Mouse (Mus musculus): Measurements from ENCODE around the gene Hacd4.
"Not testable (repeated sequence)": the region's sequence is repeated elsewhere in the genome, so short reads cannot be mapped to it uniquely, and the experiment has no call there.

Gene Hacd4

DNA sequence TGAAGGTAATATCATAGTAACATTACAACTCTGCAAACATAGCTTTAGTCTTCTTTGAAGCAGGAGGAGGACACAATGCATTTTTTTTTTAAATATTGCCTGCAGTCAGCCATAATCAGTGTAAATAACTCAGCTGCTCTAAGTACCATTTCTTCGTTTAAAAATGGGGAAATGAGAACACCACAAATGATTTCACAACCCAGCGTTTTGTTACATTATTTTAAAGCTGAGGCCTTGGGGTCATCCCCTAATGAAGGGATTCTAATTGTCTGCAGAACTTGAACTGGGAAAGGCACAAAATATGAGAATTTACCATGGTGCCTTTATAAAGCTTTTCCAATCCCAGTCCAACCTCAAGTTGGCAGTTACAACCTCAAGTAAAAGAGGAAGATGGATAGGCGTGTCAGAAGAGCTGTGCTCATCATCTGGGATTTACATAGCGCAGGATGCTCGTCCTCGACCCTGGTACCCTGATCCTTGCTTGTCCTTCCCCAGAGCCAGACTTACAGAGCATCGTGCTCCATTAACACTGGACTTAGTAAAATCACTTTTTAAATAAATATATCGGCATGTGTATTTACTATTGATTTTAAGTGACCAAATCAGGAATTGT lies 6.2 kb downstream of the Hacd4 start:
- no peak for DNase-seq (ENCODE audit: low spot score)

DNA sequence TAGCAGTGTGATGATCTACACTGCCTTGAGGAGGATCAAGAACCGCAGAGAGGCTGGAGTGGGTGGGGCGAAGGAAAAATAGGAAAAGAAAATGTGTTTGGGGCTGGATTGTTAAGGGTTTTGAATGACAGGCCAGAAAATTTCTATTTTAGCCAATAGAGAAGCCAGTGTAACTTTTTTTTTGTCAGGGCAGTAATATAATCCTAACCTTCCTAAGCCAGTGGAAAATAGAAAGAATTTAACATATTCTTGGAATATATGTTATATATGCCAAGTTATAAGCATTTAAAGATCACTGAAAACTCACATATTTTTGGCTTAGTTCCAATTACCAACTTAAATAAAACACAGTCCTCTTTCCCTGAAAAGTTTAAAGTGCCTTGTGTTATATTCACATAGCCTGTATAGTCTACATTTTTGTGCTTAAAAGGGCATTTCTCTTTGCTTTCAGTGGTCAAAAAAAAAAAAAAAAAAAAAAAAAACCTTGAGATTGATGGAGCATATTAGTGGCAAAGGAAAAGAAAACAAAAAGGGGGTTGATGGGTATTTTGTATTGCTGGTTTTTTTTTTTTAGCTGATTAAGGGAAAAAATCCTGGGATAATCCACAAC lies 11.0 kb downstream of the Hacd4 start:
- no peak for DNase-seq (ENCODE audit: low spot score)

DNA sequence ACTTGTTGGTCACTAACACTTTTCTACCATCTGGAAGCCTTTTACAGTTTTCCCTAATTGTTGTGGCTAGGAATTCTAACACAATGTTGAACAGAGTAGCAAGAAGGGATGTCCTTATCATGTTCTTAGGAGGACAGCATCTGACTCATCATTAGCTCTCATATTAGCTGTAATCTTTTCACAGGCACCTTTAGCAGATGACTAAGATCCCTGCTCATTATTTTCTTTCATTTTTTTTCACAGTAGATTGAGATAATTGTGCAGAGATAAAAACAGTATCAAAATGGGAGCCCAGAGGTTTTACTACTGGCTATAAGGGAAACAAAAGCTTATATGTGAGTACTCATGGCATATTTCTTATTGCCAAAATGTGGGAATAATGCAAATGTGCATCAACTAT lies 14.2 kb downstream of the Hacd4 start:
- DNase-seq (ENCODE audit: low spot score), result no peak

DNA sequence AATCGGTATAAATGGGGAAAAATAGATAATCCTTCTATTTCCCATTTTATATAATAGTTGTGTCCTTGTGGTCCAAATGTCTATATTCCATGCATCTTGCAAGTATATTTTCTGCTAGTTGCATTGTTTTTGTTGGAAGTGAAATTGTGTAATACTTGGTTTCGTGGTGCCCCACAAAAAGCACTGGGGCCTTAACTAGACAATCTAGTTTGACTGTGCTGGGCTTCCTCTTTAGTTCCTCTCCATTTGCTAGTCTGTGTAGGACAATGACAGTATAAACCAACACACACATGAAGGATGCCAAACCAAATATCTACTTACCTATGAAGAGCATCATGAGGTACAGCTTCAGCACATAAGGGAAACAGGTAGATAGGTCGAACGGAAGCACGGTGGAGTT lies 19.4 kb downstream of the Hacd4 start:
- no peak for DNase-seq (ENCODE audit: low spot score)

DNA sequence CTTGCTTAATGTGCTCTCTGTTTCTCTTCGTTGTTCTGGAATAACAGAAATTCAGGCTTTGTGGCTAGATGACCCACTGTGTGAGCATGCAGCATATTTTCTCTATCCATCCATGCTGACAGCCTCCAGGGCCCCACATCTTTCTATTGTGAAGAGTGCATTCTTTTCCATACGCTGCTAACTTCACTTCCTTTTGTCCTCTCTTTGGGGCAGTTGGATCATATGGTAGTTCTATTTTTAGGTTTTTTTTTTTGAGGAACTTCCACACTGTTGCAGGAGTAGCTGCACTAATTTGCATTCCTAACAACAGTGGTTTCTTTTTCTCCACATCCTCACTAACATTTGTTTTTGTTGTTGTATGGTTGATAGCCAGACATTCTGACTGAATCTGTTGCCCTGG lies 23.7 kb downstream of the Hacd4 start:
- no peak for DNase-seq (ENCODE audit: low spot score)

DNA sequence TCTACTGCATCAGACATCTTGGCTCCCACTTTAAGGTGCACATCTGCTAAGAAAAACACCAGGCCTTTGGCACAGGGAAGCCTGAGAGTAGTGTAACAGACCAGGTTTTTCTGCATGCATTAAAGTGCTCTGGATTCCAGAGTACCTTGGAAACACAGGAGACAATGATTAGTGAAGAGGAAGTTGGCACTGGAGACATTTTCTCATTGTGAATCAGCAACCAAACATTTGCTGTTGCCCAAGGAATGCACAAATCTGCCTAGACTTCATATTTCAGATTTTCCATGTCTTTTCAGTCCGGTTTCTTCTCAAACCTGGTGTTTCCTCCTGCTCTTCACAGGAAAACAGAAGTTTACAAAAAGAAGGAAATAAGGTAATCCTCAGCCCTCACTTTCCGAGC lies 26.4 kb downstream of the Hacd4 start:
- no peak for DNase-seq (ENCODE audit: low spot score)

DNA sequence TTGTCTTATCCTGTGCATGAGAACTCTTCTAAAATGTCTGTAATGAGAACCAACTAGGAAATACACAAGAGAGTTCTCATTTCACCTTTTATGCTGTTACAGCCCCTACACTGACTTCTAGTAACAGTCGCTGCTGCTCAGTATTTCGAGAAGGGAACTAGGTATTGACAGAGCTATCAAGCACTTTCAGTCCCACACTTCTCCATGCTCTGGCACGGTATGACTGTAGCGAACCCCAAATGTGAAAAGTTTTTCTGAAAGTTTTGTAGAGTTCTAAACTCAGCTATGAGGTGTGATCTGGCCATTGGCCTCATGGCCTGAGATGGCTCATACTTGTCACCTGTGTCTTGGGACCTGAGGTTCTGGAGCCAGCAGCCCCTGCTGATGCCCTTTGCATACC lies 29.4 kb downstream of the Hacd4 start:
- DNase-seq (ENCODE audit: low spot score), result no peak

DNA sequence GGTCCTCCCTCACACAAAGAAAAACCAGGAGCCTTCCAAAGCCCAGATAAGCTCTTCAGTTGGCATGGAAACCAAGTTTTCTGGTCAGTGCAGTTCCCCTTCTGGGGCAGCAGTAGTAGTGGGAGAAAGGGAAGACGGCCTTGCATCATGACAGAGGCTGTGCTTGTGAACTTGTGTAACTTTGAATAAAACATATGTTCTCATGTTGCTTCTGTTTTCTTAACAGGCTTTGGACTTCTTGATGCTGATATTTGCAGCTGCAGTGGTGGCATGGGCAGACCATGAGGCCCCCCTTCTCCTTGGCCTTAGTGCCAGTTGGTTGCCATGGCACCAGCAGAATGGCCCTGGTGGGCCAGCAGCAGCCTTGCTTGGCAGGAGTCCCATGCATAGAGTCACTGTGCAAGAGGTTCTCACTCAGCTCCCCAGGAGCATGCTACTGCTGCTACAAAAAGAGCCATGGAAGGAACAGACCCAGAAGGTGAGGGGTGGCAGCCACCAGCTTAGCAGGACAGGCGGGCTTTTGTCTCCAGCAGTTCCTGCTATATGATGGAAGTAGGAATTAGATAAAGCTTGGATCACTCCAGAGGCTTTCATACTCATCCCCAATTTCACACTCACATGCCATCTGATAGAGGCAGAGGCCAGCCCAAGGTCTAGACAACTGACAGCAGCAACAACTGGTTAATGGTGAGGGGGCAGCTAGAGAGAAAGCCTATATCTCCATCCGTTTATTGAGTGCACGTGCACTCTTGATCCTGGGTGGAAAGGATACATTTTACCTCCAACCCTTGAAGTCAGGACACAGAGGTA lies 31.6 kb downstream of the Hacd4 start:
- DNase-seq (ENCODE audit: low spot score), result peak; percentile 76

DNA sequence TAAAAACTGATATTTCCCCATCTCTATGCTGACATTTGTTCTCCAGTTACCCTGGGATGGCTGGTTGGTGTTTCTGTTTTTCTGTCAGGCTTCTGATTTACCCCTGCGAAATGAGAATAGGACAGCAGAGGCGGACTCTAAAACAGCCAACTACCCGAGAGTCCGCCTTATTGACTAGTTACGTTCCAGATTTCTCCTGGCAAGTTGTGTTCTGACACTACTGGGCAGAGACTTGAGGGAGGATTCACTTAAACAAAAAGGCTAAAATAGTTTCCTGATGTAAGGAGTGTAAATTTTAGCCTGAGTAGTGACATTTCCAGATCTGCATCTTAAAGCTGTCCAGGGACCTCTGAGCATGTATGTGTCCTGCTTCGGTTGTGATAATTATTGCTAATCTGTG lies 35.8 kb downstream of the Hacd4 start:
- DNase-seq (ENCODE audit: low spot score), result no peak

DNA sequence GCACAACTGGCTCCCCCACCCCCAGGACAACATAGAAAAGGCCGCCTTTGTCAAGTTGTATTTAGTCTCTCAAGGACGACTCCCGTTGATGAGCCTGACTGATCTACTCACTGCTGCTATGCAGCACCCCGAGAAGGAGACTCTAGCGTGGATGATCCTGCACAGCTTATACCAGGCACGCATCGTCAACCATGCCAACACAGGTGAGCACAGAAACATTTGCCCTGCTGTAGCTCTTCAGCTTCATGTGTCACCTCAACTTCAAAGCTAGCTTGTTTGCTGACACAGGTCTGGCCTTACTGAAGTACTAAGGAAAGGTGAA lies 37.8 kb downstream of the Hacd4 start:
- DNase-seq (ENCODE audit: low spot score), result no peak

DNA sequence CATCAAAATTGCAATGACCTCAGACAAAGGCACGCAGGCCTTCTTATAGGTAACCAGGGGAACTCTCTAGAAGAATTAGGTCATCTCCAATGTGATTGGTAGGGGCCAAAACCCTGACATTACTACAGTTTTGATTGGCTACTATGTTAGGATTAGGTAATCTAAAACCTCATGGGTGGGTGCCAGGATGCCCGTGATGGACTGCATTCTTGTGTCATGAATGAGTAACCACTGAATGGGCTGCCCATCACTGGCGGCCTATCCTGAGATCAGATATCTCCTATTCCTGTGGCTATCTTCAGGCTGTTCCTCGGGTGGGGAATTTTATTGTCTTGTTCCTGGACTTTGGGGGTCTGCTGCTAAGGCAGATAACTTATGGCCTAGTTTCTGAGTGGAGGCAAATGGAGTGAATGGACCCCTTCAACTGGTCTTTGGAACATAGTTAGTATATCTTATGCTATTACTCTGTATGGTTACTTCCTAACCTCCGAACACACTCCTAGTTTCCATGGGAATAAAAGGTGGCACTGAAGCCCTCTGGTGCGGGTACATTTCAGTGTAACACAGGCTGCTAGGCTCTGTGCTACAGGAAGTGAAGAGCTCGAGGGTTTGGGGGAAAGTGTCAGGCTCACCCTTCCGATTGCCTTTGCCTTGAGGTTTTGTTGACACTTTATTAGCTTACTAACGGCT lies 38.3 kb downstream of the Hacd4 start:
- DNase-seq (ENCODE audit: low spot score), result no peak

DNA sequence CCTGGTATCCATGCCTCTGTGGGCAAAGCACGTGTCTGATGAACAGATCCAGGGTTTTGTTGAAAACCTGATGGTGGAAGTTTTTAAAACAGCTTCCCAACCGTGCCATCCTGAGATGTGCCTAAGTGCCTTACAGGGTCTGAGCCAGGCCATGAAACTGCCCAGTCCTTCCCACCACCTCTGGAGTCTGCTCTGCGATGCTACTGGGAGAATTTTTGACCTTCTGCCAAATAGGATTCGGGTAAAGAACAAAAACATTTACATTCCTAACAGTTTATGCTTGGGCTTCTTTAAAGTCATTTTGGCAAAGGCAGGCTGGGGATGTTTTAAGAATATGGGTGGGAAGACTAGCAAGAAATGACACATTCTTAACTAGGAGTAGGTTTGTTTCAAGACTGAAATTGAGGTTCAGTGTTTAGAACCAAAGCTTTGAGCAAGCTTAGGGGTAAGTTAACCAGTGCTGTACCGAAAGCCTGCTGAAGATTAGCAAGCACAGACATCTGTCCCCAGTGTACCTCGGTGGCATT lies 41.7 kb downstream of the Hacd4 start:
- DNase-seq (ENCODE audit: low spot score), result peak; percentile 6

DNA sequence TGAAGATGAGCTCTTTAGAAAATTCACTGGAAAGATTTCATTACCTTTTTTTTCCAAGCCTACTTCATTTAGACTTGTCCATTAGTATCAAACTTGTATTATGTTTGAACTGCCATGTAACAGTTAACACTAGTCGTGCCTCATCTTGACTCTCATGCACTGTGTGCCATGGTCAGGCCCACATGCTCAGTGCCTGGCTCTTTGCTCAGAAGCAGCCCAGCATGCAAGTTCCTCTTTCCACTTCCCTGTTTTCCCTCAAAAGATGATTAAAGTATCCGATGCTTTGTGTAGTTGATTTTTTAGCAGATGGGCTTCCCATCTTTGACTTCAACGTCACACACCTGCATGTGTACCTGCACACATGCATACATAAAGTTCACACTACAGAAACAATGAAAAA lies 43.0 kb downstream of the Hacd4 start:
- no peak for DNase-seq (ENCODE audit: low spot score)

DNA sequence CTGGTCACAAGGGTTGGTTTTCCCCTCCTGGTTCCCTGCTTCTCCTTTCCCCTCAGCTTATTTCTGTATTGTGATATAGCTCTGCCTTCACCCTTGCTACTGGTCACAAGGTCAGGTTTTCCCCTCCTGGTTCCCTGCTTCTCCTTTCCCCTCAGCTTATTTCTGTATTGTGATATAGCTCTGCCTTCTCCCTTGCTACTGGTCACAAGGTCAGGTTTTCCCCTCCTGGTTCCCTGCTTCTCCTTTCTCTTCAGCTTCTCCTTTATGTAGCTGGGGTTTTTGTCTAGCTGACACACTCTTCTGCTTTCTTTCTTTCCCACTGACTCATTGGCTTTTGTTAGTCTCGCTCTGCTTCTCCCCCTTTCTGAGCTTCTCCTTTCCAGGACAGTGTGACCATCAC lies 48.1 kb downstream of the Hacd4 start:
- not testable (repeated sequence) for DNase-seq (ENCODE audit: low spot score)

DNA sequence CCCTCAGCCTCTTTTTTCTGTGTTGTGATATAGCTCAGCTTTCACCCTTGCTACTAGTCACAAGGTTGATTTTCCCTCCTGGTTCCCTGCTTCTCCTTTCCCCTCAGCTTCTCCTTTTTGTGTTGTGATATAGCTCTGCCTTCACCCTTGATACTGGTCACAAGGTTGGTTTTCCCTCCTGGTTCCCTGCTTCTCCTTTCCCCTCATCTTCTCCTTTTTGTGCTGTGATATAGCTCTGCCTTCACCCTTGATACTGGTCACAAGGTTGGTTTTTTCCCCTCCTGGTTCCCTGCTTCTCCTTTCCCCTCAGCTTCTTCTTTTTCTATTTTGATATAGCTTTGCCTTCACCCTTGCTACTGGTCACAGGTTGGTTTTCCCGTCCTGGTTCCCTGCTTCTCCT lies 48.7 kb downstream of the Hacd4 start:
- no peak for DNase-seq (ENCODE audit: low spot score)

DNA sequence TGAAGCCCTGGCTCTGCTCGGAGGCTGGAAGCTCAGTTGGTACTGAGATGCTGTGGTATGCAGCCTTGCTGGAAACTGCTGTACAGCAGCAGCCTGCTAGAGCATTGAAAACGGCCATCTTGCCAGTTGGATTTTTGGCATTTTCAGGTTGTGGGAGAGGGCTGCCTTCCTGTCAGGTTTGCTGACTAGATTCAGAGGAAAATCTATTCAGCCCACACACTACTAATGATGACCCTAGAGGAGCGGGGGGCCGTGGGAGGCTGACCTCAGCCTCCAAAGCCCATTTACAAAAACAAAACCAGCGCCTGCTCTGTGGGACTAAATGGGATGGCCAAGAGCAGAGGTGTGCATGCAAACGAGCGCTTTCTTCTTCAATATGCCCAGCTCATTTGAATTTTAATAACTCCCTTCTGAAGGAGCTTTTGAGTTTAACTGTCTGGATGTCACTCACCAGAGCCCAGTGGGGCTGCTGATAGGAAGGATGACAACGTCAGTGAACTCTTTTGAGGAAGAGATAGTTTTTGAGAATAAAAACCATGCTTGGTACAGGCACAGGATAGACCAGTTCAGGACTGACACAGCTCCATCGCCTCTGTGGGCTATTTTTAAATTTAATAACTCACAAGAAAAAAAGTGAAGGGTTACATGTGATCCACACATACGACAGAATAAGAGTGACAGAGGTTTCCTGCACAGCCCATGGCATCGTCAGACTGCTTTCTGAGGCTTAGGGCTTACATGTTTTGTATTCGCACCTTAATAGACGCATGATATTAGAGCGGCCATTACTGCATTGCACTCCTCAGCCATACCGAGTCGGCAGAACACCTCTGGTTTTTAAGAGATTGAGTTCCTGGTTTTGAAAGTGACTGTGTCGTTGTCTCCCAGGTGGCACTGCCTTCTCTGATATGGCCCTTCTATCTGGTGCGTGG lies 66.2 kb downstream of the Hacd4 start:
- no peak for DNase-seq (ENCODE audit: low spot score)

DNA sequence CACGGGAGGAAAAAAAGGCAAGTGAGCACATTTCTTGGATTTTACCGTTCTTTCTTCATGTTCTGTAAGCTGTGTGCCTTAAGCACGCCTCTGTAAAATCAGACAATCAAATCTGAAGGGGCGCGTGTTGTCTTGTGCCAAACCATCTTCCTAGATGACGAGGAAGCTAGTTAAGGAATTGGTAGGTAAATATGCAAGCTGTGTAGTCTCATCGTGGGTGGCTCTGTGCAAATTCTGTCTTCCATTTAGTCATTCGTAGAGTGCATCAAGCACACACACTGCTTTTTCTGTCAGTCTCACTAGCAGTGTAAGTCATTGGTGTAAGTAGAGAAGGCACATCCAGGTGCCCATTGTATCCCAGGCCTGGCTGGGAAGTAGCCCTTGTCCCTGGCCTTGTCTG lies 67.9 kb downstream of the Hacd4 start:
- no peak for DNase-seq (ENCODE audit: low spot score)

DNA sequence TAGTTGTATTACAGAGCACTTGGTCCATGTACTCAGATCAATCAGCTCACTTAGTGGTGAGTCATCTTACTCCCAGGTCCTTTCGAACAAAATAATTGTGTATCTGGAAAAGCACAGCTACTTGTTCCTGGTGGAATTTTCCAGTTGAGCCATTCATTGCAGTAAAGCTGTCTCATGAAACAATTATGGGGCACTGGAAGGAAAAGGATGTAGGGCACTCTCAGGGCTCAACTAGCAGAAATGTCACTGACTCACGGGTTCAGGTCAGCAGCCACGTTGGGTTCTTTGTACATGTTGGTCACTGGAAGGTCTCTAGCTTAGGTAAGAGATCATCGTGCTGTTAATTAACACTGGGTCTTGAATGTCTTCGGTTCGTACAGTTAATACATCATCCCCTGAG lies 68.8 kb downstream of the Hacd4 start:
- no peak for DNase-seq (ENCODE audit: low spot score)

DNA sequence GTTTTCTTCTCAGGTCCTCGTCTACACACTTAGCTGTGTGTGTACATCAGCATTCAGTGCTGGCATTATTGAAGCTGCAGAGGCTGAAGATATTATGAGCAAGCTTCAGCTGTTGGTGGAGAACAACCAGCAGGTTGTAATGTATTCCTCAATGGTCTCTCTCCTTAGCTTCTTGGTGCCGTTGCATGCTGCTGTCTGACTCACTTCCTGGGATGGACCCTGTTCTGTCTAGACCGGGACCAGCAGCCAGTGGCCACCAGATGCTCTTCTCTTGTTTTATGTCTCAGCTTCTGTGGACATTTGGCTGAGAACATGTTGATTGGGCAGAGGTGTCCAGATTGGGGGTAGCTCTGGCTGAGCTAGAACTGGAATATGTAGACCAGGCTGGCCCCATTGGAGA lies 81.3 kb downstream of the Hacd4 start:
- no peak for DNase-seq (ENCODE audit: low spot score)

DNA sequence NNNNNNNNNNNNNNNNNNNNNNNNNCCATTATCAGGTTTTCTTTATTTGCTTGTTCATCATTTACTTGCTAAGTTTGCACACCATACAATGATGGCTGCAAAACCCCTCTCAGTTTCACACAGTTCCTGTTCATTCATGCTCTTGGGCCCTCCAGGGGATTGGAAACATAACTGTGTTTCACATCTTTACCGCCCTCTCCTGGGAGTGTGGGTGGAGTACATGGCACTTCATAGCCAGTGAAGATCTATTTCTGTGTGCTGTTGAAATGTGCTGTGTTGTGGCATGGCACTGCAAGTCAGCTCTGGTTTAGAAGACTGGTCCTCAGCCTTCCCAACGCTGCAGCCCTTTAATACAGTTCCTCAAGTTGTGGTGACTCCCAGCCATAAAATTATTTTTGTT lies 82.1 kb downstream of the Hacd4 start:
- DNase-seq (ENCODE audit: low spot score), result no peak

DNA sequence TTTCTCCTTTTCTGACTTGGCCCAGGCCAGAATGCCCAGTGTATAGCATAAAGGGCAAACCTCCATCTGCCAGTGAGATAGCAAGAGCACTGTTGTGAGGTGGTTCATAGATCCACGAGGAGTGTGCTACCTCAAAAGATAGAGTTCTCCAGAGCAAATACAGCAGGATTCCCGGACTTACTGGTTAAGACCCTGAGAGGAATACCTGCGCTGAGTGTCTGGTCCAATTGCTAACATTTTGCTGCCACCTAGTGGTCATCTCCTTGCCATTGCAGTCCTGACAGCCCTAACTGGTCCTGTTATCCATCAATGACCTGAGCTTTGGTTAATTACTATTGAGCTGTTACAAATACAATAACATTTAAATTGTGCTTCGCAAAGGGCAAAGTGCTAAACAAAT lies 87.8 kb downstream of the Hacd4 start:
- peak; percentile 23 for DNase-seq (ENCODE audit: low spot score)
